Mouse (Mus musculus): ENCODE measurements around the gene 1810055G02Rik. TPM values are rescaled to one million over a fixed set of nuclear protein-coding genes. Genes with fewer than 3 reads are reported as not detected.
A peak's percentile ranks its signal among the peaks of the same experiment; 100 is the strongest.

1810055G02Rik gene
- total and polyA plus RNA-seq, 3 experiments, result 22.4 to 32.3 TPM; not detected in 1

DNA sequence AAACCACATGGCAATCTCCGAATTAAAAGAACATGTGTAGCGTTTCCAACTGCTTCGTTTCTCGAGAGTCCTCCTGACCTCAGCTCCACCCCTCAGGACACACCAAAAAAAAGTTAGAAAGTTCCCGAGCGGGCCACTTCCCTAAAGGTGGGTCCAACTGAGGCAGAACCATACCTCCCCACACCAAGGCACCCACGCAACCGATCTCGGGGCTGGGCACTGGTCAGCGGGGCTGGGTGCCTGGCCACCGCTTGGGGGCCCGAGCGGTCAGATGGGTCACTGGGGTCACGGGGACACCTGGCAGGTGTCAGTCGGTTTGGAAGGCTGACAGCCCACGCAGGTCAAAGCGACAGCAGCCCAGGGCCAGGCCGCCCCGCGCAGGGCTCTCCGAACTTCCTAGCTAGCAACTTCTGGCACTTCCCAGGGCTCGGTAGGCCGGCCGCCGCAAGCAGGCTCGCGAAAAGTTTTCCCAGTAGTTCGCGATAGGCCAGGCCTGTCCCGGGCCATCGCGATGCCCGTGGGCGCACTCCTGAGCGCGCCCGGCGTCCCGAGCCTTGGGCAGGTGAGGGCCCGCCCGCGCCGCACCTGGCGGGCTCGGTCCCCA is 22.4 kb upstream of the 1810055G02Rik start:
- peak; percentile 41 for DNase-seq (ENCODE audit: low read depth, low spot score)
- H3K4me3 ChIP-seq (ENCODE audit: control insufficient read depth in 1 of 2, insufficient read depth in 1 of 2, low read depth in 2 of 2, low read length in 2 of 2), result peak overlapping the region; percentile 69 to 99
- H3K9ac ChIP-seq (ENCODE audit: control insufficient read depth, low read depth, low read length, poor library complexity, severe bottlenecking), result peak overlapping the region; percentile 93
- no peaks in the 10 kb centered on the region for H3K27me3 ChIP-seq (ENCODE audit: control insufficient read depth in 1 of 2, insufficient read depth in 2 of 2, low read length in 2 of 2)
- H3K27ac ChIP-seq (ENCODE audit: control insufficient read depth, low read depth, low read length), result no peak overlapping the region
- no peaks in the 10 kb centered on the region for H3K9me3 ChIP-seq (replicated peaks; ENCODE audit: insufficient read depth, low read length)
- H3K36me3 ChIP-seq (ENCODE audit: control insufficient read depth in 1 of 2, insufficient read depth in 2 of 2, low read length in 2 of 2), result no peaks in the 10 kb centered on the region; a peak in 1 of 4 replicates
- peaks cover 3 to 17% of the 10 kb centered on the region in 2 experiments; a peak in 3 of 4 replicates for H3K4me1 ChIP-seq (ENCODE audit: control insufficient read depth in 1 of 2, insufficient read depth in 2 of 2, low read length in 2 of 2)
- TF ChIP-seq CHD1 (IDR thresholded peaks at IDR 0.05; ENCODE audit: low read depth, low read length), result no peak
- no peak for TF ChIP-seq NELFE (IDR thresholded peaks at IDR 0.05; ENCODE audit: low read depth, low read length)
- TF ChIP-seq ZC3H11A (IDR thresholded peaks at IDR 0.05; ENCODE audit: low read depth, low read length), result no peak
- TF ChIP-seq MAFK (IDR thresholded peaks at IDR 0.05; ENCODE audit: borderline replicate concordance, low read depth, low read length), result no peak
- 0 out of 2 replicates have a peak, but pooled peaks have one; percentile 14 for TF ChIP-seq MAX (IDR thresholded peaks at IDR 0.05; ENCODE audit: low read length)
- TF ChIP-seq USF1 (IDR thresholded peaks at IDR 0.05; ENCODE audit: low read depth, low read length), result no peak
- peak; percentile 32; the same call in 1 of the 2 replicates for TF ChIP-seq MXI1 (IDR thresholded peaks at IDR 0.05; ENCODE audit: low read depth, low read length)
- no peak for TF ChIP-seq CHD2 (IDR thresholded peaks at IDR 0.05; ENCODE audit: low read length)
- TF ChIP-seq MYC (IDR thresholded peaks at IDR 0.05; ENCODE audit: low read depth, low read length), result peak; percentile 28; the same call in 1 of the 2 replicates
- TF ChIP-seq MEF2A (IDR thresholded peaks at IDR 0.05; ENCODE audit: extremely low read depth, insufficient replicate concordance, low read depth, low read length, poor library complexity, severe bottlenecking), result no peak
- H3K79me2 ChIP-seq (ENCODE audit: control insufficient read depth, insufficient read depth, low read length, poor library complexity), result peaks cover 24% of the 10 kb centered on the region

DNA sequence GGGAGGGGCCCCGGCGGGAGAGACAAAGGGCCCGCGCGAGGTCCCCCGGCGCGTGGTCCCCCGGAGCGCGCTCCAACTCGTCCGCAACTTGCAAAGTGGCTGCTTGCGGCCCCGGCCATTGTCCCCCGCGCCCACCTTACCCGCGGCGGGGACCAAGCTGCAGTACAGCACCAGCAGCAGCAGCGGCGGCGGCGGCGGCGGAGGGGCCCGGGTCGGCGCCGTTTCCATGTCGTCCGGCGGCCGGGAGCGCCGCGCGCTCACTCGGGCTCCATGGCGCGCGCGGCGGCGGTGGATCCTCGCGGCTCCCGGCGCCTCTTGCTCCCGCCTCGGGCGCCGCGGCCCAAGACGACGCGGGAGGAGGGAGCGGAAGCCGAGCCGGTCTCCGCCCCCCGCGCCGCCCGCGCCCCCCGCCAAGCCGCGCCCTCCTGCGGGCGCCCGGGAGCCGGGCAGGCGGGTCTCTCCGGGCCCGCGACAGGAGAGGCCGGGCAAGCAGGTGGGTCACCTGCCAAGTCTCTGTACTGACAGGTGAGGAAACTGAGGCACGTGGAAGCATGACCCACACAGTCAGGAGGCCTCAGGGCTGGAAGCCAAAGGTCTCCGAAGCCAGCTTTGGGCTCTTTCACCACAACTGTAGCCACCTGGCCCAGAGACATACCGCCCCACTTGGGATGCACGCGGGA is 21.7 kb upstream of the 1810055G02Rik start, which contains the start of gene Lrp5:
Gene Lrp5 (minus strand): TSS at position 350 of the 680 bp plus-strand sequence.
- Histone ChIP-seq H3K9ac (ENCODE audit: control insufficient read depth, low read depth, low read length, poor library complexity, severe bottlenecking) (peak within 1 kb of the TSS; percentile 93), H3K4me3 (ENCODE audit: control insufficient read depth in 1 of 2, insufficient read depth in 1 of 2, low read depth in 2 of 2, low read length in 2 of 2) (peak within 1 kb of the TSS; percentile 69 to 99), H3K9me3 (replicated peaks; ENCODE audit: insufficient read depth, low read length) (no peaks in the 10 kb centered on the region), H3K36me3 (ENCODE audit: control insufficient read depth in 1 of 2, insufficient read depth in 2 of 2, low read length in 2 of 2) (no peaks in the 10 kb centered on the region; a peak in 1 of 4 replicates), H3K79me2 (ENCODE audit: control insufficient read depth, insufficient read depth, low read length, poor library complexity) (peaks cover 24% of the 10 kb centered on the region), H3K27ac (ENCODE audit: control insufficient read depth, low read depth, low read length) (no peak within 1 kb of the TSS), H3K27me3 (ENCODE audit: control insufficient read depth in 1 of 2, insufficient read depth in 2 of 2, low read length in 2 of 2) (no peaks in the 10 kb centered on the region), H3K4me1 (ENCODE audit: control insufficient read depth in 1 of 2, insufficient read depth in 2 of 2, low read length in 2 of 2) (peaks cover 3 to 17% of the 10 kb centered on the region in 2 experiments; a peak in 3 of 4 replicates)
- peak; percentile 42 for DNase-seq (ENCODE audit: low read depth, low spot score)
- no peak for TF ChIP-seq USF1 (IDR thresholded peaks at IDR 0.05; ENCODE audit: low read depth, low read length)
- TF ChIP-seq ZC3H11A (IDR thresholded peaks at IDR 0.05; ENCODE audit: low read depth, low read length), result no peak
- TF ChIP-seq TAL1 (IDR thresholded peaks at IDR 0.05; ENCODE audit: low read length), result no peak
- TF ChIP-seq ZMIZ1 (IDR thresholded peaks at IDR 0.05; ENCODE audit: low read depth, low read length), result no peak
- TF ChIP-seq RAD21 (IDR thresholded peaks at IDR 0.05; ENCODE audit: low read depth, low read length), result no peak
- no peak for TF ChIP-seq MEF2A (IDR thresholded peaks at IDR 0.05; ENCODE audit: extremely low read depth, insufficient replicate concordance, low read depth, low read length, poor library complexity, severe bottlenecking)
- no peak for TF ChIP-seq HCFC1 (IDR thresholded peaks at IDR 0.05; ENCODE audit: low read depth, low read length)
- TF ChIP-seq E2F4 (IDR thresholded peaks at IDR 0.05; ENCODE audit: borderline replicate concordance, low read depth, low read length), result no peak
- no peak for TF ChIP-seq CHD1 (IDR thresholded peaks at IDR 0.05; ENCODE audit: low read depth, low read length)
- no peak for TF ChIP-seq TCF12 (IDR thresholded peaks at IDR 0.05; ENCODE audit: low read depth, low read length)
- TF ChIP-seq POLR2A (IDR thresholded peaks at IDR 0.05; ENCODE audit: control insufficient read depth in 1 of 2, insufficient read depth in 1 of 2, low read depth in 1 of 2, low read length in 2 of 2, poor library complexity in 1 of 2), result peak; percentile 29 to 83; a peak in 2 of 4 replicates
- peak; percentile 37 for TF ChIP-seq NELFE (IDR thresholded peaks at IDR 0.05; ENCODE audit: low read depth, low read length)
- no peak for TF ChIP-seq ZNF384 (IDR thresholded peaks at IDR 0.05; ENCODE audit: low read depth, low read length)
- no peak for TF ChIP-seq KAT2A (conservative IDR thresholded peaks at IDR 0.05; ENCODE audit: low read depth, low read length)
- TF ChIP-seq MYB (IDR thresholded peaks at IDR 0.05; ENCODE audit: low read depth, low read length), result no peak
- TF ChIP-seq MYC (IDR thresholded peaks at IDR 0.05; ENCODE audit: low read depth, low read length), result no peak
- 0 out of 2 replicates have a peak, but pooled peaks have one; percentile 5 for TF ChIP-seq MAX (IDR thresholded peaks at IDR 0.05; ENCODE audit: low read length)
- TF ChIP-seq POLR2AphosphoS2 (IDR thresholded peaks at IDR 0.05; ENCODE audit: low read length), result no peak
- peak; percentile 42; the same call in 1 of the 2 replicates for TF ChIP-seq MAZ (IDR thresholded peaks at IDR 0.05; ENCODE audit: low read depth, low read length)
- no peak for TF ChIP-seq CHD2 (IDR thresholded peaks at IDR 0.05; ENCODE audit: low read length)
- TF ChIP-seq MAFK (IDR thresholded peaks at IDR 0.05; ENCODE audit: borderline replicate concordance, low read depth, low read length), result no peak
- no peak for TF ChIP-seq EP300 (IDR thresholded peaks at IDR 0.05; ENCODE audit: low read depth in 1 of 2, low read length in 2 of 2)
